Mouse (Mus musculus) hindbrain, embryonic 10.5 days (tissue): ENCODE results near the gene Src. TPM values are rescaled to one million over a fixed set of nuclear protein-coding genes. Genes with fewer than 3 reads are reported as not detected.
A peak's percentile ranks its signal among the peaks of the same experiment; 100 is the strongest.
"Not testable (repeated sequence)": the region's sequence is repeated elsewhere in the genome, so short reads cannot be mapped to it uniquely, and the experiment has no call there.

Source experiments
- DNase-seq: peaks from one replicate; pipeline ENCODE4 v3.0.0-alpha.2; 2017; ENCODE audit warnings: low spot score
- H3K27ac ChIP-seq: fragments of 300-500 bp; sonication (generic); 2 replicates; pipeline ENCODE4 v1.5.1; 2016; ENCODE audit warnings: mild to moderate bottlenecking, moderate library complexity
- H3K27me3 ChIP-seq: fragments of 300-500 bp; sonication (generic); 2 replicates; pipeline ENCODE4 v1.6.1; 2016; ENCODE audit warnings: mild to moderate bottlenecking; ENCODE audit not compliant: poor library complexity, insufficient read depth, severe bottlenecking
- H3K36me3 ChIP-seq: fragments of 300-500 bp; sonication (generic); 2 replicates; pipeline ENCODE4 v1.6.1; 2016; ENCODE audit warnings: mild to moderate bottlenecking, moderate library complexity
- H3K4me1 ChIP-seq: fragments of 300-500 bp; sonication (generic); replicated peaks from 2 replicates; pipeline ENCODE4 v1.6.1; 2016; ENCODE audit warnings: mild to moderate bottlenecking
- H3K4me3 ChIP-seq: fragments of 300-500 bp; sonication (generic); 2 replicates; pipeline ENCODE4 v1.5.1; 2016; ENCODE audit warnings: mild to moderate bottlenecking, moderate library complexity
- H3K9me3 ChIP-seq: fragments of 300-500 bp; sonication (generic); 2 replicates; pipeline ENCODE4 v1.6.1; 2016; ENCODE audit warnings: mild to moderate bottlenecking, moderate library complexity
- WGBS: fragments of 180-500 bp; shearing (Covaris S2); methylation state at CpG from one replicate; pipeline ENCODE4 v1.1.7; 2016; 5-methylcytosine and 5-hydroxymethylcytosine counted together
- polyA plus RNA-seq: library from polyadenylated mRNA; unstranded; fragments of >200 nt; fragmentation: Nextera tagmentation; extraction: Ambion mirVana; gene quantifications from 2 replicates; pipeline ENCODE4 v1.2.1, GENCODE M21; 2016

The Src gene
- polyA plus RNA-seq, 1 experiment from 2014 or later, result 29.3 TPM

DNA sequence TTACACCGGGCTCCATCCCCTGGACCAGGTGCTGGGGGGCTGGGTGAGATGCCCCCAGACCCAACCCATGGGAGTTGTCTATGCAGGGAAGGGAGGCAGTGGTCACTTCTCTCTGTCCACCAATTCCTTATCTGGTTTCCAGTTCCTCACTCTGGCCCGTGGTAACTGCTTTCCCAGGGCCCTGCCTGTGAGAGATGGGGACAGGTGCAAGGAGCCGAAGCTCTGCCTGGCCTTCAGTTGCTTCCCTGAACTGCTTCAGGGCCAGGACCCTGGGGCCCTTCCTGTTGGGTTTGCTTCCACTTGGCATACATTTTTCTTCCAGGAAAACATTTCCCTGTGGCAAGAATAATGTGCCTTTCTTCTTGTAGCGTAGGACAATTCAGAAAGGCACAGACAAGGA is 54.2 kb downstream of the Src start:
- peaks cover 89% of the 10 kb centered on the region for H3K4me1 ChIP-seq
- H3K27ac ChIP-seq, result peak overlapping the region; percentile 94
- WGBS, result 75% methylated on average over 4 of the region's 4 CpGs

DNA sequence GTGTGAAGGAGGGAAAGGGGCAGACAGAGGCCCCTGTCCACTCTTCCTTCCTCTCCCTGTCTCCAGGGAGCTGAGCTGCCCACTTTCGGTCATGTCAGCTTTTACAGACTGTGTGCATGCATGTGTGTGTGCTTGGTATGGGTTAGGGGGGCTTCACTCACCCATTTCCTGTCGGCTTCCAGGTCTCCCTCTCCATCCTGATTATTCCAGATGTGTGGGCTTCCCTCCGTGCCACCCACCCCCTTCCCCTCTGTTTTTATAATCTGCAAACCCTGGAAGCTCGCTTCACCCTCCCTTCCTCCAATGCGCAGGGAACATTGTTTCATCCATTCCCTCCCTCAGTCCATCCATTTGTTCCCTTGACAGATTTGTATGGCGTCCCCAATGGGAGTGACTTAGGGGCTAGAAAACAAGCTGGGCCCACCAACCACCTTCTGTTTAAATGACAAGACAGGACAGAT is 56.1 kb downstream of the Src start:
- peaks cover 39% of the 10 kb centered on the region for H3K27me3 ChIP-seq
- 17% methylated on average over 6 of the region's 6 CpGs for WGBS
- peaks cover 97% of the 10 kb centered on the region for H3K4me1 ChIP-seq
- peak overlapping the region; percentile 94 for H3K27ac ChIP-seq
- no peaks in the 10 kb centered on the region for H3K9me3 ChIP-seq
- peak overlapping the region; percentile 26; the same call in 1 of the 2 replicates for H3K4me3 ChIP-seq
- DNase-seq, result peak; percentile 61
- H3K36me3 ChIP-seq, result peaks cover 28% of the 10 kb centered on the region

More for the DNA sequence above, 54.2 kb downstream of the Src start:
- Histone ChIP-seq H3K27me3 (peaks cover 26% of the 10 kb centered on the region; the same call in 1 of the 2 replicates), H3K9me3 (no peaks in the 10 kb centered on the region), H3K4me3 (no peak overlapping the region), H3K36me3 (peaks cover 46% of the 10 kb centered on the region)
- no peak for DNase-seq

DNA sequence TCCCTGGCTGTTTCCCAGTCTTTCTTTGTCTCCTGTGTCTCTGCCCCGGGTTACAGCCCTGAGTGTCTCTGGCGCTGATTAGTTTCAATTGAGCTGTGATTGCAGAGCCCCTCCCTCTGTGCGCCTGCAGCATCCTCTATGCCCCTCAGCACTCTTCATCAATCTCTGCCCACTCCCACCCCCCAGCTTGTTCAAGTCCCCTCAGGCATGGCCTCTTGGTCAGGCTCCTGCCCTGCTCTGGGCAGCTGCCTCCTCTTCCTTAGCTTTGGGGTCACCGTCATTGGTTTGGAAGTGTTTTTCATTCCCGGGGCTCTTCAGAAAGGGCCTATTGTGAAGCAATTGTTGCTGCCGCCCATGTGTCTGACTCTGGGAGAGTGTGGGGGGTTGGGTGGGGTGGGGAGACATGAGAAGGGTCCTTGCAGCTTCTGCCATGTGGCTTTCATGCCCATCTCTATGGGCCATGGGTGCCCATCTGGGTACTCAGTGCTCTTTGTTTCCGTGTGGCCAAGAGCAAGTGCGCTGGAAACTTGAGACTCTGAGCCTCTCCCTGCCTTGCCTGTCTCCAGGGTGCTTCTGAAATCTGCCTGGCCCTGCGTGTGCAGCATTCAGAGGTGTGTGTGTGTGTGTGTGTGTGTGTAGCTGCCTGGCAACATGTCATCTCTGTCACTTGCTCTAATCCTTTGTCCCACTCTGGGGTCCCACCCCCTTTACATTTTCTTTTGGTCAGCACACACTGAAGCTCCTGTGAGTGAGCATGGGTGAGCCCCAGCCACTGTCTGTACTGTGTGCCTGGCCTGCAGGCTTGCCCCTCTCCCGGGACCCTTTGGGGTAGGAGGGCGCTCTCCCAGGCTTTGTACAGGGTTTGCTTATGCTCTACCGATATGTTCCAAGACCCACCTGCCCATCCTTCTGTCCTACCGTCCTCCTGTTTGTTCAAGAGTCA is 57.5 kb downstream of the Src start:
- DNase-seq, result peak; percentile 80
- H3K36me3 ChIP-seq, result peaks cover 14% of the 10 kb centered on the region
- peaks cover 26% of the 10 kb centered on the region for H3K27me3 ChIP-seq
- peak overlapping the region; percentile 30 for H3K4me3 ChIP-seq
- peak overlapping the region; percentile 94 for H3K27ac ChIP-seq
- 13% methylated on average over 13 of the region's 13 CpGs for WGBS
- no peaks in the 10 kb centered on the region for H3K9me3 ChIP-seq
- H3K4me1 ChIP-seq, result peaks cover 97% of the 10 kb centered on the region

DNA sequence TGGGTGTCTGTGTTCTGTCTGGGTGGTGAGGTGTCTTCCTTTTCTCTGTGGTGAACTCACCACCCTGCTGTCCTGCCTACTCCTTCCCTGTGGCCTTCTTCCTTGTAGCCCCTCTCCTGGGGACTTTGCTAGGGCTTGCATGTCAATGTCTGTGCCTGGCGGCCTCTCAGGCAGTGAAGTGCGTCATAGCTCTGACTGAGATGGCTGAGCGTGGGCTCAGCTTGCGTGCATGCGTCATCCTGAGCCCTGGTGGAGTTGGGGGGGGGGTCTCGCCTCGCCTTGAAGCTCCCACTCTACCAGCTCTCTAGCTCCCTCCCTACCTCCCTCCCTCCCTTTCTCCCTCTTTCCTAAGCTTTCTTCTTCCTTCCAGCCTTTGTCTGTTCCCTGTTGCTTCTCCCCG is 60.4 kb downstream of the Src start:
- peaks cover 34% of the 10 kb centered on the region for H3K27me3 ChIP-seq
- WGBS, result 60% methylated on average over 8 of the region's 8 CpGs
- peaks cover 95% of the 10 kb centered on the region for H3K4me1 ChIP-seq
- peak overlapping the region; percentile 94 for H3K27ac ChIP-seq
- no peaks in the 10 kb centered on the region for H3K36me3 ChIP-seq
- no peak for DNase-seq
- H3K9me3 ChIP-seq, result no peaks in the 10 kb centered on the region
- no peak overlapping the region for H3K4me3 ChIP-seq

DNA sequence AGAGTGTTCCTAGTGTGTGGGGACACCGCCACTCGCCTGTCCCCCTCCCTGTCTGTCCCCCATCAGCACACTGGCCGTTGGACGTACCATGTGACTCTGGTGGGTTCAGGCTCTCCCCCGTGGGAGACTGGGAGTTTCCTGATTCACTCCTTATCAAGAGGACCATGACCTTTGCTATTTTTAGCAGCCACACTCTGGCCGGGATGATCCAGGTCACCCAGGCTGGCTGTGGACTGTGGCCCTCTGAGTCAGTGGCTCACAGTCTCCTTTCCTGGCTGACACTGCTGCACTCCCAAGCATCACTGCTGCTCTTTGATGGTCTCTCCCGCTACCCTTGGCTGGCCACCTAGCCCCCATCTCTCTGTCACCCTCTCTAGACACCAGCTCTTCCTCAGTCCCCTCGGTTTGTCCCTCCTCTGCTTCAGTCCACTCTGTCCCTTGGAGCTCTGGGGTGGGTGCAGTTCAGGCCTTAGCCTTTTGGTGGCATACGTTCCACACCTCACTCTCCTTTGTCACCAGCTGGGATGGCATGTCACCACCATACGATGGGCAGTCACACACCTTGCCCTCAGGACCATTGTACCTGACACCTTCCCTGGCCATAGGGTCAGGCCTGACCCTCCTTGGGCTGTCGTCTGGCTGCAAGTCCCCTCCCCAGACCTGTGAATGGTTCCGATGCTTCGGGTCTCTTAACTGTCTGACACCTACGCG is 61.8 kb downstream of the Src start:
- Histone ChIP-seq H3K4me3 (no peak overlapping the region), H3K9me3 (no peaks in the 10 kb centered on the region), H3K27ac (peak overlapping the region; percentile 84), H3K27me3 (peaks cover 41% of the 10 kb centered on the region), H3K4me1 (peaks cover 91% of the 10 kb centered on the region), H3K36me3 (no peaks in the 10 kb centered on the region)
- 52% methylated on average over 15 of the region's 15 CpGs for WGBS
- peak; percentile 68 for DNase-seq

DNA sequence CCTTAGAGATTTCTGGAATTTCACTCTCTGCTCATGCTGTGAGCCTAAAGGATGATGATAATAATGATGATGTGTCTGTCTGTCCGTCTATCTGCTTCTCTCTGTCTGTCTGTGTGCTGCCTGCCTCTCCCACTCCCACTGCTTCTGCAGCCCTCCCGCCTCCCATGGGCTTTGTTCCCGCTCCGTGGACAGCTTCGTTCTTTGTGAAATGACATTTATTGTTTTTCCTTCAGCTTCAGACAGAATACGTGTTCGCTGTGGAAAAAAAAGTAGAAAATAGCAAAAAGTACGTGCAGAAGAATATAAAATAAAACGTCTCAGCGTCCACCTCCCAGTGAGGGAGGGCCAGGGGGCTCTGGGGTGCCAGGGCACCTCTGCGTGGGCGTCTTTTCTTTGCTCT is 64.5 kb downstream of the Src start:
- peaks cover 85% of the 10 kb centered on the region for H3K4me1 ChIP-seq
- peak overlapping the region; percentile 84 for H3K27ac ChIP-seq
- no peak overlapping the region for H3K4me3 ChIP-seq
- no peaks in the 10 kb centered on the region for H3K36me3 ChIP-seq
- WGBS, result 34% methylated on average over 12 of the region's 12 CpGs
- no peaks in the 10 kb centered on the region for H3K9me3 ChIP-seq
- peaks cover 35% of the 10 kb centered on the region for H3K27me3 ChIP-seq
- DNase-seq, result no peak

DNA sequence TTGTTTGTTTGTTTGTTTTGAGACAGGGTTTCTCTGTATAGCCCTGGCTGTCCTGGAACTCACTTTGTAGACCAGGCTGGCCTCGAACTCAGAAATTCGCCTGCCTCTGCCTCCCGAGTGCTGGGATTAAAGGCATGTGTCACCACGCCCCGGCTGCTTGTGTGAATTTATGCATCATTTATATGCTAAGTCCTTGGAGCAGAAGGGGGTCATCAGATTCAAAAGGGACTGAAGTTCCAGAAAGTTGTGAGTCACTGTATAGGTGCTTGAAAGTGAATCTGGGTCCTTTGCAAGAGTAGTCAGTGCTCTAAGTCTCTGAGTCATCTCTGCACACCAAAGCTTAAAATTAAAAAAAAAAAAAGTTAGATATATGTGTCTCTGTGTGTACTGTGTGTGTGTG is 68.3 kb downstream of the Src start:
- H3K4me3 ChIP-seq, H3K9me3 ChIP-seq, H3K36me3 ChIP-seq, DNase-seq: not testable (repeated sequence)
- H3K4me1 ChIP-seq, result peaks cover 60% of the 10 kb centered on the region
- H3K27me3 ChIP-seq, result peaks cover 25% of the 10 kb centered on the region
- WGBS, result 91% methylated on average over 5 of the region's 5 CpGs
- H3K27ac ChIP-seq, result peak overlapping the region; percentile 90

DNA sequence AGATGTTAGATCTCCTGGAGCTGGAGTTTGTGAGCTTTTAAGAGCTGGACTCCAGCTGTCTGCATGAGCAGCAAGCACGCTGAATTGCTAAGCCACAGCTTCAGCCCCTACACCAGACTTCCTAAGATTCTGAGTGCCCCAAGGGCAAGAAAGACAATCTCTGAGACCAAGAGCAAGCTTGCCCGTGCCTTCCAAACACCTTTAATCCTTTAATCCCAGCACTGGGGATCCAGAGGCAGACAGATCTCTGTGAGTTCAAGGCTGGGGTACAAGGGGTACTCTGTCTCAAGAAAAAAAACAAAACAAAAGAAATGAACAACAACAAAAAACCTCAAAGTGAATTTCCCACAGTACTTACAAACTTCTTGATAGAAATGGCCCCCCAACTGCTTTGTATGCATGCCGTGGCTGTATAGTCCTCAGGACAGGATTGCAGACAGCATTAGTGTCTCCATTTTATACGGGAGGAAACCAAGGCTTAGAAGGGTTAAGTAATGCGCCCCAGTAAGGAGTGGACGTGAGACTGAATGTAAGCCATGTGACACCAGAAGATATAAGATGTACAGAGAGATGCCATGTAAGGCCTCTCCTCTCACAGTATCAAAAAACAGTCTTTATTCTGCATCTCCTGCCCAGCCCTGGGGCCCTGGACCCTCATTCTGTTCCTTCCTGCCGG is 68.9 kb downstream of the Src start:
- 50% methylated on average over 7 of the region's 7 CpGs for WGBS
- no peaks in the 10 kb centered on the region for H3K9me3 ChIP-seq
- H3K27me3 ChIP-seq, result peaks cover 19% of the 10 kb centered on the region
- peaks cover 55% of the 10 kb centered on the region for H3K4me1 ChIP-seq
- peak overlapping the region; percentile 90 for H3K27ac ChIP-seq
- DNase-seq, result no peak
- H3K36me3 ChIP-seq, result no peaks in the 10 kb centered on the region
- 0 out of 2 replicates have a peak overlapping the region, but pooled peaks have one; percentile 18 for H3K4me3 ChIP-seq

DNA sequence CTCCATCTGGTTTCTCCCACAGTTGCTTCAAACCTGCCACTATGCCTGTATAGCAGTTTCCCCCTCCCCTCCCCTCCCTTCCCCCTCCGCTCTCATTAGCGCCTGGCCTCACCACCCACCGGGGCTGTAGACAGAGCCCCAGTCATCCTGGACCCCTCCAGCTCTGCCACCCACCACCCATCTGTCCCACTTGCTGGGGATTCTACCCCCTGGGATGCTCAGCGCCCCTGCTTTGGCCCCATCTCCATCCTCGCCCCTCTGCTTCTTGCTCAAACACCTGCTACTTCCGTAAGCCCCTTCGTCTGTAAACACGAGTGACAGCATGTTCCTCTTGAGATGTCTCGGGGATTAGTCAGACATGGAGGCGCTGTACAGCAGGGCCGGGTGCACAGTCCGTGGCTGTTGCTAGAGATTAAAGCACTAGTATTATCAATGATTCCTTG is 69.5 kb downstream of the Src start:
- no peaks in the 10 kb centered on the region for H3K9me3 ChIP-seq
- no peaks in the 10 kb centered on the region for H3K36me3 ChIP-seq
- WGBS, result 18% methylated on average over 12 of the region's 12 CpGs
- DNase-seq, result no peak
- H3K4me3 ChIP-seq, result peak overlapping the region; percentile 18; the same call in 1 of the 2 replicates
- H3K27ac ChIP-seq, result peak overlapping the region; percentile 90
- H3K27me3 ChIP-seq, result peaks cover 18% of the 10 kb centered on the region
- peaks cover 48% of the 10 kb centered on the region for H3K4me1 ChIP-seq

DNA sequence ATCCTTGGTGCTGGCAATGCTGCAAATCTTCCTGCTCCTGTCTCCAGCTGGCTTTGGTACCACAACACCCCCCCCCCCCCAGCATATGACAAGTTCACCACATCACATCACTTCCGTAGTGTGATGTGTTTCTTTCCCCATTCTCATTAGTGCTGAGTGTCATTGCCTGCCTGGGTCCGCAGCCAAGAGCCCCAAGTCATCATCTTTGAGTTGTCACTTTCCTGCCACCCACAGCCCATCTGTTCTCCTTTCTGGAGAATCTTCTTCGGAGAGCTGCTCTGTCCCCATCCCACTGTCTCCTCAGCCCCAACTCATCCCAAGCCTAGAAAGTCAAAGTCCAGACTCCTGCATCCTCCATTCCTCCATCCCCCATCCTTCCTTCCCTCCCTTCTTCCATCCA is 75.0 kb downstream of the Src start:
- no peaks in the 10 kb centered on the region for H3K9me3 ChIP-seq

DNA sequence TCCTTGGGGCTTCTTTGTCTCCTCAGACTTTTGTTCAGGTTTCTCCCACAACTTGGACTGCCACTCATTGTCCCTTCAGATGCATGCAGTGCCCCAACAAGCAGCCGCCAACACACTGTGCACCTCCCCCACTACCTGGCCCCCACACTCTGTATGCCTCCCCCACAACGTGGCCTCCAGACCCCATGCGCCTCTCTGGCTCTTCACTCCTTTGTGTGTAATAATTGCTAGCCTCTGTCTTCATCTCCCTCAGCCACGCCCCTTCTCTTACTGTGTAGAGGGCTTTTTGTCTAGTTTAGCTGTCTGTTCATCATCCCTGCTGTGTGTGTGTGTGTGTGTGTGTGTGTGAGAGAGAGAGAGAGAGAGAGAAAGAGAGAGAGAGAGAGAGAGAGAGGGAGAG is 80.3 kb downstream of the Src start:
- peak overlapping the region; percentile 89 for H3K27ac ChIP-seq
- H3K9me3 ChIP-seq, result no peaks in the 10 kb centered on the region
- H3K27me3 ChIP-seq, result peaks cover 31% of the 10 kb centered on the region
- no peaks in the 10 kb centered on the region for H3K36me3 ChIP-seq
- no peak overlapping the region for H3K4me3 ChIP-seq
- peak; percentile 49 for DNase-seq
- 16% methylated on average over 4 of the region's 4 CpGs for WGBS
- H3K4me1 ChIP-seq, result peaks cover 48% of the 10 kb centered on the region

More for the DNA sequence above, 75.0 kb downstream of the Src start:
- H3K4me1 ChIP-seq, result peaks cover 29% of the 10 kb centered on the region
- no peak overlapping the region for H3K27ac ChIP-seq
- peaks cover 30% of the 10 kb centered on the region for H3K27me3 ChIP-seq
- H3K4me3 ChIP-seq, result no peak overlapping the region
- no peaks in the 10 kb centered on the region for H3K36me3 ChIP-seq
- 90% methylated on average over 3 of the region's 3 CpGs for WGBS
- no peak for DNase-seq

DNA sequence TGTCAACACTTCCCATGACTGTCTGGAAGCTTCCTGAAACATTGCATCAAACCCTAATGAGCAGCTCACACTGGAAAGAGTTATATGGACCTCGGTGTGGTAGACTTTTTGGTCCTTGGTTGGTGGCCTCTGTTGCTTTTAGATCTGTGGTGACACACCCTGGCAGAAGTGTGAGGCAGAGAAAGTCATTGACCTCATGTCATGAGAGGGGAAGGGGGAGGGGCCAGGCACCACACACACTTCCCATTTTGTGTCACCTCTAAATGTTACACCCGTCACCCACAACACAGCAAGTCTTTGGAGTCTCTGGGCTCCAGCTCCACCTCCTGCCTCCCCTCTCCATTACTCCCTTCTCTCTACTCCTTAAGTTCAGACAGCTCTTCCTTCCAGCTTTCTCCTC is 82.1 kb downstream of the Src start:
- Histone ChIP-seq H3K9me3 (no peaks in the 10 kb centered on the region), H3K4me3 (no peak overlapping the region), H3K36me3 (no peaks in the 10 kb centered on the region), H3K4me1 (peaks cover 55% of the 10 kb centered on the region), H3K27me3 (peaks cover 30% of the 10 kb centered on the region), H3K27ac (peak overlapping the region; percentile 29; the same call in 1 of the 2 replicates)
- 84% methylated on average over 2 of the region's 2 CpGs for WGBS
- DNase-seq, result no peak
